Mouse (Mus musculus) central nervous system, embryonic 11.5 days (tissue): ENCODE results near the gene Olfr975. TPM values are rescaled to one million over a fixed set of nuclear protein-coding genes. Genes with fewer than 3 reads are reported as not detected.

Source experiments
- polyA plus RNA-seq: library from polyadenylated mRNA; depleted of rRNA; stranded (reverse); fragments of >200 nt; gene quantifications from 2 replicates; pipeline ENCODE4 v1.2.3, GENCODE M21; 2012; rRNA removed

The Olfr975 gene
- not detected in 2 replicates for polyA plus RNA-seq

DNA sequence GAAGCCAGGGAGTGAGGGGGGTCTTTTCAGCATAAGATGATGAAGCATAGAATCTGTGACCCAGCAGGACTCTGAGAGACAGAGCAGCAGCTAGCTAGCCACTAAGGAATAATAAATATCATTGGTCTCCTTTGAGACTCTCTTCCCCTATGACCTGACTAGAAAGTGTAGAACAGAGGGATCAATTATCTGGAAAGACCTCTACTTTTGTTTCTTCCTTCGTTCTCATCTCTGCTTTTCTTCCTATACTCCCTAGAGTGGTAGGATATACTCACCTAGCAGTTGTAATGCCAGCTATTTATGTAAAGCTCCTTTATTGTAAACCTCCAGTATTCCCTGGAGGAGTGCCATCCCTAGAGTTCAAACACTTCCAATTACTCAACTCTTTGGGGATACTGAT, at the start of gene Olfr975:
Gene Olfr975 (minus strand): TSS at position 101 of the 400 bp plus-strand sequence.

DNA sequence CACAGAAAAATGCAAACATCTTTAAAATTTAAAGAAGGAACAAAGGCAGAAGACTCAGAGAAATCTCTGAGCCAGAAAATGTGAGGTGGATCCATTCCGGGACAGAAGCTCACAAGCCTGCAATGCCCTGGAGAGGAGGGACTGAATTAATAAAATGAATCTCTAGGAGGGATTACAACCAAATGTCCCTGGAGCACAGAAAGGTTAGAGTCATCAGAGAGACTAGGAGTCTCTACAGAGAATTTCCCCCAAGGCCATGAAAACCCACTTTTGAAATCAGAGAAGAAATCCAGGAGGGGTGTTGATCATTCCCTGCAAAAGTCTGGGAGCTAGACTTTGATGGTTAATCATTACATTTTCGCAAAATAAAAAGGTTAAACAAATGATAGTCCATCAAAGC, 40.0 kb upstream of the Olfr975 start, which contains the start of gene Olfr978:
Gene Olfr978 (plus strand): TSS at position 301 of the 400 bp plus-strand sequence.

DNA sequence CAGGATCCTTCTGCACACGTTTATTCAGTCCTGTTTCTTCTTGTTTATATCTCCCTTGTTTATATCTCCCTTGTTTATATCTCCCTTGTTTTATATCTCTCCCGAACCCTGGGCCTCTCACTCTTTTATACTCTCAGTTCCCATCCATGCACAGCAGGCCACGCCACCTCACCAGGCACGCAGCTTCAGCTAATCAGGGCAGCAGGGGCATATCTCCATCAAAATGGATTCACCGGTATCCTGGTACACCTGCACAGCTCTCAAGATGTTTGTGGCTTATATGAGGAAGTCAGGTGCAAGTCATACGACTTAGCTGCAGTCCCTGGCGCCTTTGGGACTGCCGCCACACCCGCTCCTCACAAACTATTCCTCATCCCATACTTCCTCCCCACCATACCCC, 9.2 kb upstream of the Olfr975 start, which contains the start of gene Olfr976:
Gene Olfr976 (minus strand): TSS at position 101 of the 400 bp plus-strand sequence.

DNA sequence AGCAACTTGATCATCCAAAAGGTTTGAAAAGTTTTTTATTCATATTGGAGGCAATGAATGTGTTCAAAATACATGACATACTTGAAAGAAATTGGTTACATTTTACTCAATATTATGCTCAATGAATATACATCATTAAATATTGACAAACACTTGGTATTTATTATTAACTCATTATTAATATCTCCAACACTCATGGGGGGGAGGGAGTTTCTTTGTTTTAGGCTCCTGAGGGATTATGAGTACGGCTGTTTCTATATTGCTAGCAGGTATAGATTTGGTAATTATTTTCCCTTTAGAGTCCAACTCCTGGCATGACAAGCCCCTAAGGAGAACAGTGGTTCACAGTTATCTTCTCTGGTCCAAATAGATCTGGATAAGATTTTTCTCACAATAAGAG, 14.6 kb downstream of the Olfr975 start, which contains the start of gene Olfr974:
Gene Olfr974 (plus strand): TSS at position 301 of the 400 bp plus-strand sequence.

DNA sequence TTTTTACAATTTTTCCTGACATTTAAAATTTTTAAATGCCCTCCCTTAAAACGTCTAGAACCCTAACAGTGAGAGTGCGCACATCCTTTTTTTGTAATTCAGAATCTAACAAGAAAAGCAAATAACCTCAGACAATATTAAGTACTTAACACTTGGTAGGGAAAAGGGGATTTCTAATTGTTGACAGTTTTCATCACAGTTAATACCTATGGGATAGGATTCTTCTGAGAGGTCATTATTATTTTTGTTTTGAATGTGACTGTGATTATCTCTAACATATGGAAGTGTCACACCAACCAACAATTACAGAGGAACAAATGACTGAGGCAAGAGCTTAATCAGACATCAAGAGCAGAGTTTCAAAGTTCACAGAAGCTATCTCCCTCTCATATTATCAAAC, 44.8 kb downstream of the Olfr975 start, which contains the start of gene Olfr229:
Gene Olfr229 (plus strand): TSS at position 301 of the 400 bp plus-strand sequence.

Other genes starting within 250 kb of the Olfr975 start
- not detected in 2 replicates for gene Olfr149, start 244.9 kb downstream of the Olfr975 start, polyA plus RNA-seq
- not detected in 2 replicates for gene Olfr965, start 240.7 kb downstream of the Olfr975 start, polyA plus RNA-seq
- gene Olfr150, start 221.1 kb downstream of the Olfr975 start, polyA plus RNA-seq: not detected in 2 replicates
- not detected in 2 replicates for gene Olfr967, start 205.8 kb downstream of the Olfr975 start, polyA plus RNA-seq
- not detected in 2 replicates for gene Olfr968, start 168.8 kb downstream of the Olfr975 start, polyA plus RNA-seq
- not detected in 2 replicates for gene Olfr969, start 161.1 kb downstream of the Olfr975 start, polyA plus RNA-seq
- not detected in 2 replicates for gene Olfr970, start 143.2 kb downstream of the Olfr975 start, polyA plus RNA-seq
- not detected in 2 replicates for gene Olfr971, start 115.2 kb downstream of the Olfr975 start, polyA plus RNA-seq
- gene Olfr972, start 85.6 kb downstream of the Olfr975 start, polyA plus RNA-seq: not detected in 2 replicates
- not detected in 2 replicates for gene Olfr229, start 44.7 kb downstream of the Olfr975 start, polyA plus RNA-seq
- not detected in 2 replicates for gene Olfr974, start 14.5 kb downstream of the Olfr975 start, polyA plus RNA-seq
- gene Olfr976, start 9.1 kb upstream of the Olfr975 start, polyA plus RNA-seq: not detected in 2 replicates
- gene Olfr978, start 40.1 kb upstream of the Olfr975 start, polyA plus RNA-seq: not detected in 2 replicates
- not detected in 2 replicates for gene Olfr979, start 51.4 kb upstream of the Olfr975 start, polyA plus RNA-seq
- not detected in 2 replicates for gene Olfr980, start 57.5 kb upstream of the Olfr975 start, polyA plus RNA-seq
- gene Olfr981, start 69.4 kb upstream of the Olfr975 start, polyA plus RNA-seq: not detected in 2 replicates
- gene Olfr982, start 121.8 kb upstream of the Olfr975 start, polyA plus RNA-seq: not detected in 2 replicates
- not detected in 2 replicates for gene Olfr983, start 141.5 kb upstream of the Olfr975 start, polyA plus RNA-seq
- not detected in 2 replicates for gene Olfr984, start 162.2 kb upstream of the Olfr975 start, polyA plus RNA-seq
- not detected in 2 replicates for gene Olfr985, start 178.1 kb upstream of the Olfr975 start, polyA plus RNA-seq
- not detected in 2 replicates for gene Tmem225, start 196.1 kb upstream of the Olfr975 start, polyA plus RNA-seq
- not detected in 2 replicates for gene Olfr986, start 228.9 kb upstream of the Olfr975 start, polyA plus RNA-seq
- gene Zfp202, start 240.3 kb upstream of the Olfr975 start, polyA plus RNA-seq: 4.9 and 7.2 TPM in 2 replicates